Mouse (Mus musculus) brain, embryonic 14.5 days (tissue): ENCODE measurements around the gene Lrrn3.

Source experiments
- CTCF ChIP-seq: fragments of 200-500 bp; IDR thresholded peaks from 2 replicates; pipeline ENCODE4 v1.5.1; 2012; ENCODE audit warnings: inconsistent platforms, mild to moderate bottlenecking, moderate library complexity, borderline replicate concordance; ENCODE audit not compliant: insufficient read depth, insufficient read length; ENCODE audit errors: extremely low read depth
- POLR2A ChIP-seq: fragments of 200-500 bp; IDR thresholded peaks from 2 replicates; pipeline ENCODE4 v1.6.1; 2012; ENCODE audit warnings: mild to moderate bottlenecking, inconsistent platforms, borderline replicate concordance; ENCODE audit not compliant: poor library complexity, insufficient read depth, insufficient read length, severe bottlenecking; ENCODE audit errors: extremely low read depth

GRCm38 (mm10) chr12:41438446-41438845 lies 47.8 kb downstream of the Lrrn3 start:
- TF ChIP-seq POLR2A (no peak), CTCF (no peak)
